In genomic region chr12:12788263-12788852, GRCm38 (mm10) we compare ENCODE assay signal across 10 mouse cellular contexts.
DNase-seq lines count a peak whose midpoint lies in the region; ATAC-seq and TF ChIP-seq lines count a peak whose summit lies in the region.
"Had no signal": no experiment of that assay in that cellular context is flagged by ENCODE, and none has a peak within 500 bp of the region (broad histone marks: within the 10 kb centered on the region; RNA-seq: fewer than 3 reads in every experiment).

No protein-coding gene starts in this region.

- H3K27me3 ChIP-seq in E14TG2a.4 (ENCODE audit: insufficient read depth, low read length): no peaks in the 10 kb centered on the region
- peaks cover 29% of the 10 kb centered on the region for H3K27me3 ChIP-seq in hindbrain, embryonic 12.5 days
- no peaks in the 10 kb centered on the region for H3K27me3 ChIP-seq in liver, postnatal 0 days (ENCODE audit: insufficient read depth, low read length)

- peak overlapping the region; percentile 57 for H3K9ac ChIP-seq in ES-E14 (ENCODE audit: insufficient read depth, low read depth, low read length, poor library complexity, severe bottlenecking)
- H3K9ac ChIP-seq in hindbrain, embryonic 12.5 days: no peak overlapping the region
- H3K9ac ChIP-seq in liver, postnatal 0 days (replicated peaks): no peak overlapping the region; the same call in 1 of the 2 replicates

- TF ChIP-seq EP300 in liver, postnatal 0 days (IDR thresholded peaks at IDR 0.05; ENCODE audit: low read depth): no peak

- H3K4me3 ChIP-seq in E14TG2a.4 (replicated peaks; ENCODE audit: low read length) (peak overlapping the region; percentile 79), ES-E14 (ENCODE audit: insufficient read depth in 1 of 2, low read depth in 1 of 2, low read length in 2 of 2, poor library complexity in 1 of 2, severe bottlenecking in 1 of 2) (peak overlapping the region; percentile 53 to 62)
- peak overlapping the region; percentile 12 for H3K4me3 ChIP-seq in hindbrain, embryonic 12.5 days
- H3K4me3 ChIP-seq in liver, postnatal 0 days (ENCODE audit: low read depth, low read length): 0 out of 2 replicates have a peak overlapping the region, but pooled peaks have one; percentile 34

- peak overlapping the region; percentile 48 for H3K4me2 ChIP-seq in hindbrain, embryonic 12.5 days (replicated peaks)
- H3K4me2 ChIP-seq in liver, postnatal 0 days (ENCODE audit: low read depth, low read length): peak overlapping the region; percentile 66

- WGBS in hindbrain, embryonic 12.5 days: 20% methylated on average over 13 of the region's 13 CpGs
- 49% methylated on average over 13 of the region's 13 CpGs for WGBS in liver, postnatal 0 days (ENCODE audit: insufficient replicate concordance)

- H3K4me1 ChIP-seq in E14TG2a.4 (replicated peaks; ENCODE audit: low read depth, low read length) (peaks cover 90% of the 10 kb centered on the region), ES-E14 (ENCODE audit: control insufficient read depth in 2 of 2, insufficient read depth in 2 of 2, low read length in 2 of 2, poor library complexity in 1 of 2) (peaks cover 21 to 34% of the 10 kb centered on the region in 2 experiments)
- H3K4me1 ChIP-seq in hindbrain, embryonic 12.5 days: peaks cover 25% of the 10 kb centered on the region
- H3K4me1 ChIP-seq in liver, postnatal 0 days (ENCODE audit: insufficient read depth): peaks cover 6% of the 10 kb centered on the region; the same call in 1 of the 2 replicates

- DNase-seq in ES-E14 (ENCODE audit: low read depth, low spot score): peak; percentile 85
- DNase-seq in liver, postnatal 0 days: no peak
- DNase-seq in cerebellum, adult 9-10 months: no peak
- no peak for DNase-seq in gastrocnemius, adult 18-20 months (ENCODE audit: low spot score)
- no peak for DNase-seq in kidney, adult 9 months
- DNase-seq: cerebellum, postnatal 36 days; right cerebral cortex, adult 18-20 months had no signal

- no peak for ATAC-seq in hindbrain, embryonic 12.5 days (ENCODE audit: low FRiP score)
- no peak for ATAC-seq in liver, postnatal 0 days

- H3K9me3 ChIP-seq in E14TG2a.4 (ENCODE audit: low read length) (peaks cover 7% of the 10 kb centered on the region), ES-E14 (ENCODE audit: control insufficient read depth, insufficient read depth, low read depth, low read length) (no peaks in the 10 kb centered on the region)
- no peaks in the 10 kb centered on the region for H3K9me3 ChIP-seq in hindbrain, embryonic 12.5 days (replicated peaks)
- H3K9me3 ChIP-seq in liver, postnatal 0 days (ENCODE audit: low read length): no peaks in the 10 kb centered on the region

- TF ChIP-seq CTCF in E14TG2a.4 (conservative IDR thresholded peaks at IDR 0.05; ENCODE audit: low read length): no peak
- TF ChIP-seq CTCF in liver, postnatal 0 days (IDR thresholded peaks at IDR 0.05; ENCODE audit: low read depth): no peak

- H3K36me3 ChIP-seq in E14TG2a.4 (ENCODE audit: insufficient read depth, low read length): peaks cover 13% of the 10 kb centered on the region
- no peaks in the 10 kb centered on the region for H3K36me3 ChIP-seq in ES-E14 (ENCODE audit: control insufficient read depth, insufficient read depth, low read length, poor library complexity, severe bottlenecking)
- no peaks in the 10 kb centered on the region for H3K36me3 ChIP-seq in hindbrain, embryonic 12.5 days
- H3K36me3 ChIP-seq in liver, postnatal 0 days (replicated peaks; ENCODE audit: insufficient read depth, low read length): no peaks in the 10 kb centered on the region

- peak overlapping the region; percentile 99 for H3K27ac ChIP-seq in ES-E14 (ENCODE audit: insufficient read depth, low read depth, low read length, poor library complexity, severe bottlenecking)
- H3K27ac ChIP-seq in hindbrain, embryonic 12.5 days: no peak overlapping the region
- H3K27ac ChIP-seq in liver, postnatal 0 days (ENCODE audit: low read depth): no peak overlapping the region
- H3K27ac ChIP-seq: macrophage had no signal

- in situ Hi-C loops in ES-E14 (cut with MboI; ENCODE audit: low sequenced_read_pairs in 2 of 2, unreplicated experiment in 2 of 2): loop anchor here in 1 of 2 experiments (10.0 kb wide), 1 partner anchor 146 kb away; no protein-coding TSS in a partner anchor

TF ChIP-seq in ES-E14, 5 proteins besides CTCF, POLR2A, EP300 and RAD21:
- TF ChIP-seq CHD2 (IDR thresholded peaks at IDR 0.05; ENCODE audit: low read depth, low read length) (0 out of 2 replicates have a peak, but pooled peaks have one; percentile 22), ZC3H11A (IDR thresholded peaks at IDR 0.05; ENCODE audit: borderline replicate concordance, low read depth, low read length) (no peak), ZNF384 (IDR thresholded peaks at IDR 0.05; ENCODE audit: low read depth, low read length) (0 out of 2 replicates have a peak, but pooled peaks have one; percentile 13), HCFC1 (IDR thresholded peaks at IDR 0.05; ENCODE audit: borderline replicate concordance, insufficient read depth, low read length) (0 out of 2 replicates have a peak, but pooled peaks have one; percentile 0), MAFK (IDR thresholded peaks at IDR 0.05; ENCODE audit: insufficient read depth, low read depth, low read length) (no peak)

Comparison
In these comparisons a context has a peak if more than half of its experiments do, and no peak if none do; other contexts are left out.
1. H3K4me3 ChIP-seq: peak in every context shown above with its lines; median percentile 79 in E14TG2a.4; 58 in ES-E14; 34 in liver, postnatal 0 days; 12 in hindbrain, embryonic 12.5 days.